Mouse (Mus musculus) intestine, embryonic 15.5 days (tissue): ENCODE measurements at regions not wholly inside any gene's neighbourhood (a gene's known extent, or its start where the extent isn't known, plus 50 kb on each side); places are given as distances from the start of the nearest gene placed in this dataset.

ENCODE experiments used
- ATAC-seq: fragments of 200-750 bp; cut with Nextera tagmentation; 2 replicates; pipeline ENCODE4 v1.8.0; 2017; ENCODE audit warnings: moderate TSS enrichment, moderate library complexity
- H3K27ac ChIP-seq: fragments of 300-500 bp; sonication (generic); 2 replicates; pipeline ENCODE4 v1.5.1; 2015; ENCODE audit warnings: mild to moderate bottlenecking, inconsistent platforms
- H3K27me3 ChIP-seq: fragments of 300-500 bp; sonication (generic); replicated peaks from 2 replicates; pipeline ENCODE4 v1.6.1; 2015; ENCODE audit warnings: inconsistent platforms
- H3K36me3 ChIP-seq: fragments of 300-500 bp; sonication (generic); 2 replicates; pipeline ENCODE4 v1.6.1; 2015; ENCODE audit warnings: inconsistent platforms
- H3K4me1 ChIP-seq: fragments of 300-500 bp; sonication (generic); replicated peaks from 2 replicates; pipeline ENCODE4 v1.6.1; 2015; ENCODE audit warnings: inconsistent platforms
- H3K4me2 ChIP-seq: fragments of 300-500 bp; sonication (generic); replicated peaks from 2 replicates; pipeline ENCODE4 v1.6.1; 2015; ENCODE audit warnings: mild to moderate bottlenecking, inconsistent platforms
- H3K4me3 ChIP-seq: fragments of 300-500 bp; sonication (generic); replicated peaks from 2 replicates; pipeline ENCODE4 v1.5.1; 2015; ENCODE audit warnings: inconsistent platforms
- H3K9ac ChIP-seq: fragments of 300-500 bp; sonication (generic); 2 replicates; pipeline ENCODE4 v1.6.1; 2015; ENCODE audit warnings: inconsistent platforms
- H3K9me3 ChIP-seq: fragments of 300-500 bp; sonication (generic); 2 replicates; pipeline ENCODE4 v1.6.1; 2016; ENCODE audit warnings: inconsistent platforms
- WGBS: fragments of 180-500 bp; shearing (Covaris S2); methylation state at CpG from one replicate; pipeline ENCODE4 v1.1.7; 2015; 5-methylcytosine and 5-hydroxymethylcytosine counted together

DNA sequence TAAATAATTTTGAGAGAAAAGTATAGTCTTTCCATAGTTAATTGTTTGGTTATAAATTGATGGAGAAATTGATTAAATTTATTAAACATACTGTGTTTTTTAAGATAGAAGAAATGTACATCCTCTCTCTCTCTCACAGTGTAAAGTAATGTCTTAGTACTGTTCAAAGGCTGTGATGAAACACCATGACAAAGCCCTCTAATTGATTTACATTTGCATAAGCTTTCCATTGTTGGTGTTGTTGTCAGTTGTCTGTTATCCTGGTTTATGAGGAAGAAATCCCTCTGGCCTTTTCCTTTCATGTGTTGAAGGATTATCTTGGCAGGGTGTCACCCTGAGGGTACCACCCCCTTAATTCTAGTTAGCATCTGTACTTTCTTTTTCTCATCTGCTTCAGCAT, 207.2 kb upstream of the Dmd start:
- no peak overlapping the region for H3K4me2 ChIP-seq
- no peaks in the 10 kb centered on the region for H3K36me3 ChIP-seq
- no peak overlapping the region for H3K27ac ChIP-seq
- no peaks in the 10 kb centered on the region for H3K27me3 ChIP-seq
- H3K4me3 ChIP-seq = no peak overlapping the region
- no peak overlapping the region for H3K9ac ChIP-seq
- no peaks in the 10 kb centered on the region for H3K4me1 ChIP-seq
- ATAC-seq = no peak
- H3K9me3 ChIP-seq = no peaks in the 10 kb centered on the region

DNA sequence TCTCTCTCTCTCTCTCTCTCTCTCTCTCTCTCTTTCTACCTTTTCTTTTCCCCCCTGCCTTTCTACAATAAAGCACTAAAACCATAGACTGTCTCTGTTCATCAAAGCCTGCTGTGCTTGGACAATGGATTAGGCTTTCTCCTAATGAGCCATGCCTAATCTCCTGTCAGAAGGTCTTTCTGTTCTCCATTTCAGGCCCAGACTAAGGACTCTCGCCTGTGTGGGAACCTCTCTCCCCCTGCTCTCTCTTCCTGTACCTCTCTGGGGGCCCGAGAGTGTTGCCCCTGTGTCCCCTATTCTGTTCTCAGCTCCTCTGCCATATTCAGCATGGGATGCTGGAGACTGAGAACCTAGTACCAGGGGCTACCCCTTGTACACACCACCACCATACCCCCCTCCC, 184.5 kb upstream of the Dmd start:
- Histone ChIP-seq H3K27ac (no peak overlapping the region), H3K9me3 (no peaks in the 10 kb centered on the region), H3K36me3 (no peaks in the 10 kb centered on the region), H3K4me3 (no peak overlapping the region), H3K9ac (no peak overlapping the region), H3K27me3 (no peaks in the 10 kb centered on the region), H3K4me1 (no peaks in the 10 kb centered on the region), H3K4me2 (no peak overlapping the region)
- no peak for ATAC-seq
- 49% methylated on average over 2 of the region's 2 CpGs for WGBS

GRCm38 (mm10) chrX:82809171-82809570, 139.5 kb upstream of the Dmd start:
- WGBS = 31% methylated on average over 2 of the region's 2 CpGs
- H3K36me3 ChIP-seq = no peaks in the 10 kb centered on the region
- H3K27ac ChIP-seq = no peak overlapping the region
- H3K9ac ChIP-seq = no peak overlapping the region
- H3K4me2 ChIP-seq = no peak overlapping the region
- H3K4me3 ChIP-seq = no peak overlapping the region
- ATAC-seq = no peak
- no peaks in the 10 kb centered on the region for H3K27me3 ChIP-seq
- no peaks in the 10 kb centered on the region for H3K9me3 ChIP-seq
- no peaks in the 10 kb centered on the region for H3K4me1 ChIP-seq

DNA sequence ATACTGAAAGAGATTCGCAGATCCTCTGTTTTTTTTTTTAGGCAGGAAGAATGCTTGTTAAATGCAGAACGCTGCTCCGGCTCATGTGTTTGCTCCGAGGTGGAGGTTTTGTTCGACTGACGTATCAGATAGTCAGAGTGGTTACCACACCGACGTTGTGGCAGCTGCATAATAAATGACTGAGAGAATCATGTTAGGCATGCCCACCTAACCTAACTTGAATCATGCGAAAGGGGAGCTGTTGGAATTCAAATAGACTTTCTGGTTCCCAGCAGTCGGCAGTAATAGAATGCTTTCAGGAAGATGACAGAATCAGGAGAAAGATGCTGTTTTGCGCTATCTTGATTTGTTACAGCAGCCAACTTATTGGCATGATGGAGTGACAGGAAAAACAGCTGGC, 134.1 kb upstream of the Dmd start:
- no peak for ATAC-seq
- Histone ChIP-seq H3K4me3 (no peak overlapping the region), H3K9ac (no peak overlapping the region), H3K4me2 (peak overlapping the region; percentile 46), H3K4me1 (no peaks in the 10 kb centered on the region), H3K9me3 (no peaks in the 10 kb centered on the region), H3K27ac (no peak overlapping the region), H3K36me3 (no peaks in the 10 kb centered on the region), H3K27me3 (no peaks in the 10 kb centered on the region)
- 32% methylated on average over 11 of the region's 11 CpGs for WGBS

- Histone ChIP-seq H3K9me3 (no peaks in the 10 kb centered on the region), H3K4me1 (no peaks in the 10 kb centered on the region), H3K9ac (no peak overlapping the region), H3K27ac (no peak overlapping the region), H3K4me2 (no peak overlapping the region), H3K4me3 (no peak overlapping the region), H3K36me3 (no peaks in the 10 kb centered on the region), H3K27me3 (no peaks in the 10 kb centered on the region)
- no peak for ATAC-seq
- 54% methylated on average over 4 of the region's 4 CpGs for WGBS
Measured at GRCm38 (mm10) chrX:82817045-82817444, 131.6 kb upstream of the Dmd start.

DNA sequence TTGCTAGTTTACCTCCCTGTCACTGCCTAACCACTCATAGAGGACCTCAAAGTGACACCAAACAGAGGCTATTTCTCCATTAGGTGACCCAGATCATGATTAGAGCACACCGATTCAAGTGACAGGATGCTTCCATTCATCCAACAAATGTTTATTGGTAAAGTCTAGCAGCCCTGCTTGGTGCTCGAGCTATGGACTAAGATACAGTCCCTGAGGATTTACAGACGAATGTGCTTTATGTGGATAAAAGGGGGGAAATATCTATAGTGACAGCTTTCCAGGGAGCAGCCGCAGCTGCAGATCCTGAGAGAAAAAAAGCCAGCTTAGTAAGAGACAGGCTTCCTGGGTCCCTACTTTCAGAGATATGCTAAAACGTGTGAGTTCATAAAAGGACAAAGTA, 125.1 kb upstream of the Dmd start:
- ATAC-seq = no peak
- 48% methylated on average over 5 of the region's 5 CpGs for WGBS
- no peak overlapping the region for H3K4me2 ChIP-seq
- H3K27me3 ChIP-seq = no peaks in the 10 kb centered on the region
- no peaks in the 10 kb centered on the region for H3K36me3 ChIP-seq
- no peaks in the 10 kb centered on the region for H3K4me1 ChIP-seq
- H3K27ac ChIP-seq = no peak overlapping the region
- H3K9me3 ChIP-seq = no peaks in the 10 kb centered on the region
- no peak overlapping the region for H3K9ac ChIP-seq
- H3K4me3 ChIP-seq = no peak overlapping the region

DNA sequence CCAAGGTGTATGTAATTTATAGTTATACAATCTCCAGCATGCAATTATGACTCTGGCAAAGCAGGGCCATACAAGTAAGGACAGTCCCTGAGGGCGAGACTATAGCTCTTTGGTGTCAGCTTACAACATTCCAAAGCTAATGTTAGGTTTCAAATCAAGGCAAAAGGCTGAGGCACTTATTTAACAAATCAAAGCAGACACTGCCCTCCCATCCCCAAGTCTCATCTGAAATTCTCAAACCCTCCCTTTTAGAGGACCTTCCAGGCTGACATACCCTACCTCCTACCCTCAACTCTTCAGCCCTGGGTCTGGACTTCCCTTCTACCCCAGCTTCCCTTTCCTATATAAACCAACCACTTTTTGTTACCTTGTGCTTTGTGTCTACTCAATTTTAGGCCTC, 82.6 kb upstream of the Dmd start:
- H3K27ac ChIP-seq = no peak overlapping the region
- no peak overlapping the region for H3K4me2 ChIP-seq
- no peak overlapping the region for H3K4me3 ChIP-seq
- no peaks in the 10 kb centered on the region for H3K9me3 ChIP-seq
- 31% methylated on average over 1 of the region's 1 CpGs for WGBS
- no peaks in the 10 kb centered on the region for H3K36me3 ChIP-seq
- H3K27me3 ChIP-seq = no peaks in the 10 kb centered on the region
- no peak overlapping the region for H3K9ac ChIP-seq
- ATAC-seq = no peak
- no peaks in the 10 kb centered on the region for H3K4me1 ChIP-seq
